Mouse (Mus musculus) gastrocnemius, postnatal 14 days (tissue): Measurements from ENCODE around the gene Dpy19l3. TPM values are rescaled to one million over a fixed set of nuclear protein-coding genes. Genes with fewer than 3 reads are reported as not detected.

Experiments used
- DNase-seq: peaks from one replicate; pipeline ENCODE4 v3.0.0; 2021; ENCODE audit warnings: mixed read lengths
- intact Hi-C: fragments of 180-260 bp; cut with DNase I; formaldehyde crosslinking; loops from one replicate; pipeline ENCODE4 v1.15.1; 2025; ENCODE audit warnings: low total_unique reads
- total RNA-seq, 2 experiments: library from RNA; stranded (reverse); gene quantifications; 2 replicates each; pipeline ENCODE4 v1.2.3; 2021

The Dpy19l3 gene
- total RNA-seq, 2 experiments from 2014 or later: 7.1 to 9.0 TPM

DNA sequence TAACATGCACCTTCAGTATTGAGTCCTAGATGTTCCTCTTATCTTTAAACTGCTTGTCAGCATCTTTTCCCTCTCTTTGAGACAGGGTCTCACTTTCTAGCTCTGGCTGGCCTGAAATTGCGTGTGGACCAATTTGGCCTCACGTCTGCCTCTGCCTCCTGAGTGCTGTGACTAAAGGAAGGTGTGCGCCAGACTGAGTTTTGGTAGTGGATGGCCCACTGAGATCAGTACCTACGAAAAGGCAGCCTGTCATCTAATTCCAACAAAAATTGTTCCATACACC lies 573 bp upstream of the Dpy19l3 start:
- intact Hi-C loops: no loop called here
- no peak for DNase-seq

DNA sequence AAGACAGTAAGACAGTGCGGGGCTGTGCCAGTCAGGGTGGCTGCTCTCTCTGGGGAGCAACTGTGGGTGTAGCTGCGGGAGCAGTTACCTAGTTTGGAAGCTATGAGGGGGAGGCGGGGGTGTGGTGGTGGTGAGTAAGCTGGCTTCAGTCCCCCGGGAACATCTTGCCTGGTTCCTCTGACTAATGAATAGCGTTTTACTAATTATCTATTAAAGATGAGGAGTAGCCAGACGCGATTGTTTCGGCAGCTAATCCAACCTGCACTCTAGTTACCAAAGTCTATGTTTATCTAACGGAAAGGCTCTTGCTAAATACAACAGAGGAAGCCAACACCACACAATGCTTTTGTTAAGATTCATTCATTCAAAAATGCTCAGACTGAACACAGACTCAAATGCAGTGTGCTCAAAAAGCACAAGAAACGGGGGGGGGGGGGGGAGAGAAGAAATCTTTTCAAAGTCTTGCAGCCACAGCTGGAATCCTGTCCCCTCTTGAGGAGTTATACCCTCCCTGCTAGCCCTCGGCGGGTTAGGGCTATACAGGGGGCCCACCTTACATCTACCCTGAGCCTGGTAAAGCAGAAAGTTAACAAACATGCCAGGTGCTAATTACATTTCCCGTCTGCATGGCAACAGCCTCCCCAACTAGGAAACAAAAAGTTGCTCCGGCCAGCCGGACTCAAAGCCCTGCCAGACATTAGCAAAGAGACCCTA lies 778 bp downstream of the Dpy19l3 start:
- intact Hi-C loops: no loop called here
- DNase-seq: no peak

DNA sequence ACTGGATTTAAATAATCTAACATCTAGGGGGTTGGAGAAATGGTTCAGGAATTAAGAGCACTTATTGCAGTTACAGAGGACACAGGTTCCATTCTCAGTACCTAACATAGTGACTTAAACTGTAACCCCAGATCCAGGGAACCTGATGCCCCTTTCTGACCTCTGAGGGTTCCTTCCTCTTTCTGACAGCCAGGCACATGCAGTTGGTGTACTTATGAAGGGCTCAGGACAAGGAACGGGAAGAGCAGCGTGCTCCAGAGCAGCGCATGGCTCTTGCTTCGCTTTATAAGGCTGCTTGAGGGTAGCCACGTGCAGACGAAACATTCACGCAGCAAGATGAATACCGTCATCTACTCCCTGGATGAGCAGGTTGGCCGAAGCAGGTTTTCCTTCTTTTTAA lies 3.4 kb downstream of the Dpy19l3 start:
- intact Hi-C loops: no loop called here
- DNase-seq: no peak

DNA sequence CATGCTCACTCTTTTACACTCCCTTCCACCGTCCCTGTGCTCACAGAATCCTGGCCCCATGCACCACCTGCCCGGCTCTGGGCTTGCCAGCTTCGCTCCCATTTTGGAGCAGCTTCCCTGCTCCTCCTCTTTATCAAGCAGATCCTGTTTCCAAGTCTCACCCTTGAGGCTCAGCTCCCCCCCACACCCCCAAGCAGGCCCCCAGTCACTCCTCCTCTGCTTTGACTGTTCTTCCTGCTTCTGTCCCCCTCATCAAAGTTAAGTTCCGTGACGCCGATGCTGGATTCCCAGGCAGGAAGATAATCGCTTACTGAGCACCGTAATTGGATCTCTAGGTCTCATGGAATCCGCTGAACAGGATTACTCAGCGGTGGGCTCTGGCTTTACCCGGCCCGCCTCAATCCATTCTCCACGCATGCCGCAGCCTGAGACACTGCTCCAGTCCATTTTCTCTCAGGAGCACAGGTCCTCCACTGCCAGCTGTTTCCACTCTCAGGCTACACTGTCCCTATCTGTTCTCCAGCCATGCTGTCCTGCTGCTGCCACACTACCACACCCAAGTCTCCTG lies 6.8 kb downstream of the Dpy19l3 start:
- intact Hi-C loops: no loop called here

DNA sequence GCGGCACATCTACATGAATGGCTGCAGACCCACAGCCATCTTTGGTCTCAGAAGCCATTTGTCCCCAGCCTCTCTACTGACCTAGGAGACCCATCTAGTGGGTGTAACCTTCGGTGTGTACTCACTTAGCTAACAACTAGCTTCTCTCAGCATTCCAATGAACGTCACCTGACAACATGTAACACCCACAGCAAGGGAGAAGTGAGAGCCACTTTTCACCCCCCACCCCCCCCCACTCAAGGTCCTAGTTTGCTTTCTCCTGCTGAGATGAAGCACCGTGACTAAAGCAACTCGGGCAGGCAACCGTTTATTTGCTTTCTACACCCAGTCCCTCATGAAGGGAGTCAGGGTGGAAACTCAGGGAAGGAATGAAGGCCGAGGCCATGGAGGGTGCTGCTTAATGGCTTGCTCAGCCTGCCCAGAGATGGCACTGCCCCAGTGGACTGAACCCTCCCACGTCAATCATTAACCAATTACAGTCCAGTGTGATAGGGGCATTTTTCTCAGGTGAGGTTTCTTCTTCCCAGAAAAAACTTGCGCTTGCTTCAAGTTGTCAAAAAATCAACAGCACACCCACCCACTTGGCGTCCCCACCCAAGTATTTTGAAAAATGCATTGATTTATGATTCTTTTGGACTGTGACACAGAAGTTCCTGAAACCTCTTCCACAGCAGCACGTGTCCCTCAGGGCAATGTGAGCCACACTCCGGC lies 7.4 kb downstream of the Dpy19l3 start:
- DNase-seq: no peak
- intact Hi-C loops: no loop called here

More for the DNA sequence above, 6.8 kb downstream of the Dpy19l3 start:
- no peak for DNase-seq

DNA sequence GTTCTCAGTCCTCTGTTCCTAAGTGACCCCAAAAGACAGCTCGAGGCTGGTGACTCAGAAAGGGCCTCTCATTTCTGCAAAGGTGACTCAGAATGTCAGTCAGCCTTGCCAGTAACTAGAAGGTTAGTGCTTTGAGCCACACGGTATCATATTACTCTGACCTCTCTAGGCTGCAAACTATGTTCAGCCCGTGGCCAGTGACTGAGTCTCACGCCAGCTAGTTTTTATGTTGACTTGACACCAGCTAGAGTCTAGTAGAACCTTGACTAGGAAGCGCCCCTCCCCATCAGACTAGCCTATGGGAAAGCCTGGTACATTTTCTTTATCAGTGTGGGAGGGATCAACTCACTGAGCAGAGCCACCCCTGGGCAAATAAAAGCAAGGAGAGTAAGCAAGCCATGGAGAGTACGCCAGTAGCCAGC lies 9.0 kb downstream of the Dpy19l3 start:
- intact Hi-C loops: no loop called here
- DNase-seq: no peak

DNA sequence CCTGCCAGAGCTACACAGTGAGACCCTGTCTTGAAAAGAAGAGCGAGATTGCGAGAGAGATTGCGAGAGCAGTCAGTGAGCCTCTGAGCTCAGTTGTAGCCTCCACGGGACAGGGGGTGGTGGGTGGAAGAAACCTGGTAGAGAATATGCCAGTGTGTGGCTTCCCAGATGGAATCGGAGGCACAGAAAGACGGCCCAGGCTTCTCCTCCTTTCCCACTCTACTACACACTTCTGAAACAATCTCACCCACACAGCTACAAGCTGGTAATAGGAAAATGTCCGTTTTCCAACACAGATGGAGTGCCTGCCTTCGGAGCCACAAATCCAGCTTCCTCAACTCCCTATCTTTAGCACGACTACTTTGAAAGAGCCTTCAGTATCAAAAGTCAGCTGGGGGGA lies 9.5 kb downstream of the Dpy19l3 start:
- intact Hi-C loops: no loop called here
- DNase-seq: no peak

DNA sequence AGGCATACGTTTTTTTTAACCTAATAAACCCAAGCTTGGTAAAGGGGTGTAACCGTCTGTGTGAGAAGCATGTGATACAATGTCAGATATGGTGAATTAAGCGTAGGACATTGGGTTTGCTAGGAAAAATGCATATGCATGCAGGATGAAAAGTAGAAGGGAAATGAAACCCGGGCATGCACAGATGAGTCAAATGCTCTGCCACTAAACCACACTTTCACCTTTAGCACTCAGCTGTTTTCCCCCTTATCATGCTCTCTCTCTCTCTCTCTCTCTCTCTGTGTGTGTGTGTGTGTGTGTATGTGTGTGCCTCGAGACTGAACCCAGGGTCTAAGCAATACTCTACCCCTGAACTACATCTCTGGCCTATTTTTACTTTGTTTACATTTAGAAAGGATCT lies 11.9 kb downstream of the Dpy19l3 start:
- intact Hi-C loops: no loop called here
- no peak for DNase-seq

DNA sequence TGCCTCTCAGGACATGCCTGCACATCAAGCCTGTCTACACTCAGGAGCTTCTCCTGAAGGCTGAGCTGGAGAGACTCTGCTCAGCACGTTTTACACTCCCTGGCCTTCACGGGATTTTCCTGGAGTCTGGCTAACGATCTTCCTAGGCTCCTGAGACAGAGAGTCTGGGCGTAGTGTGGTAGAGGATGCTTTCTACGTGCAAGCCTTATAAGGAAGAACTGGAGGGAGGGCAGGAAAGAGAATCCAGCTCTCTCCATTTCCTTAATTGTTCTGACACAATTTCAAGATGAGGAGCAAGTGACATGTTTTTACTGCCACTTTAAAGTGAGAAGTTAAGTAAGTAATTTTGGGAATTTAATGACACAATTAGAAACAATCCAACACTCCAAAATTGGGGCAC lies 12.4 kb downstream of the Dpy19l3 start:
- intact Hi-C loops: loop anchor here (1.0 kb wide), 1 partner anchor 57 kb away; no protein-coding TSS in a partner anchor
- DNase-seq: no peak

DNA sequence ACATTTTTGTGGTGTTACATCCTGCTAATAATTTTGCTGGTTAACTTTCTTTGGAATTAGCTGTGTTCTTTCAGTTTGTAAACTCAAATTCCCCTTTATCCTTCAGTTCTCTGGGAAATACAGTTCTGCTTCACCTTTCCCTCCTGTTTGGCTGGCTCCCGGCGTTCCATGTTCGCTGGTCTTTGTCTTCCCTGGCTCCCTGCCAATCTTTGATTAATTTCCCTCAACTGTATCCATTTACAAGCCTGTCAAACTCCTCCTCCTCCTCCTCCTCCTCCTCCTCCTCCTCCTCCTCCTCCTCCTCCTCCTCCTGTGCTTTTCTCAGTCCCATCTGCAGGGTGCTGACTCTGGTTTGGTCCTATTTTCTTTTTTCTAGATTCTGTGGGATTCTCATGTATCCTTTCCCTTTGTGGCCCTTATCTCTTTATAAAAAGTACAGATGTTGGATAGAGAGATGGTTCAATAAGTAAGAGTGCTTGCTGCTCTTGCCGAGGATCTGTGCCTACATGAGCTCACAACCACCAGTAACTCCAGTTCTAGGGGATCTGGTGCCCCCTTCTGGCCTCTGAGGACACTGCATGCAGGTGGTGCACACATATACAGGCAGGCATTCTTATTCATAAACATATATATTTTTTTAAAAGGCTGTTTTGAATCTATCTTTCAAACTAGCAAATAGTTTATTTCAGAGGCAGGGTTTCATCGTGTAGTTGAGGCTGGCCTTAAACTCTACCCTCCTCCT lies 13.6 kb downstream of the Dpy19l3 start:
- intact Hi-C loops: loop anchor here (1.0 kb wide), 1 partner anchor 55 kb away; no protein-coding TSS in a partner anchor
- peak; percentile 47 for DNase-seq

DNA sequence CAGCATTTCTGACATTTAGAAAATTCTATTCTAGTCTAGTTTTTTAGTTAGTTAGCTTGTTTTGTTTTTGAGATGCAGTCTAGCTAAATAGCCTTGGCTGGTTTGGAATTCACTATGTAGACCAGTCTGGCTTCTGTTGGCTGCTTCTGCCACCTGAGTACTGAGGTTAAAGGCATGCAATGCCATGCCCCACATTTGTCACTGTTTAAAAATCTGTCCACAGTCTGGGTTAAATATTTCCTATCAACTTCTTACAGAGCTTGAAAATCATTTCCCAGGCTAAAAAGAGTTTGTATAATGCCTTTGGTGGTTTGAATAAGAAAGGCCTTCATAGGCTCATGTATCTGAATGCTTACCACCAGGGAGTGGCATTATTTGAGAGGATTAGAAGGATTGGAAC lies 15.4 kb downstream of the Dpy19l3 start:
- intact Hi-C loops: no loop called here
- no peak for DNase-seq

DNA sequence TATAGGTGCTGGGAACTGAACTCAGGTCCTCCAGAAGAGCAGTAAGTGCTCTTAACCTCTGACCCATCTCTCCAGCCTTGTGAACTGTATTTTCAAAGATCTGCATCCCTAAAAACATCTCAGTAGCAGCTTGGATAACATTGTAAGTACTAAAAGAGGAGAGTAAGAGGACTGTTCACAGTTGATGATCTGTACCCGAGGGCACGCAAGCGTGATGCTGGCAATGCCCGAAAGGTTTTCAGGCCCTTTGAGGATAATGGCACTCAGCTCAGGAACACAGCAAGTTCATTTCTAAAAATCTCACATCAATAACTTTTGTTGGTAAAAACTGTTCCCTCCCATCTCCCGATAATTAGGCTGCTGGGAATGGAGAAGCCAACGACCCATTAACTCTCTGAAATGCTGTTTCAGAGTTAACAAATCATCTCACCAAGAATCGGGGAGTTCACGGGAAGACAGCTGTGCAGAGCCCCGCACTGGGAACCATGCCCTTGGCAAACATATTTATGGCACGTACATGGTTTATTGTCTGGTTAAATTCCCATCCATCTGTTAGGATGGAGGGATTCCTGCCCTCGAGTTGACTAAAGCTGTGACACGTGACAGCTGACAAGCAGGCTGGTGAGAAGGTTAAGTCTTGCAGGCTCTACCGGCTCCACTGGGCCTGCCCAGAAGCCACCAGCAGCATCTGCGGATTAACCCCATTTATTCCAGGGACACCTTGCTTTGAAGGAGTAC lies 20.8 kb downstream of the Dpy19l3 start:
- DNase-seq: no peak
- intact Hi-C loops: no loop called here

DNA sequence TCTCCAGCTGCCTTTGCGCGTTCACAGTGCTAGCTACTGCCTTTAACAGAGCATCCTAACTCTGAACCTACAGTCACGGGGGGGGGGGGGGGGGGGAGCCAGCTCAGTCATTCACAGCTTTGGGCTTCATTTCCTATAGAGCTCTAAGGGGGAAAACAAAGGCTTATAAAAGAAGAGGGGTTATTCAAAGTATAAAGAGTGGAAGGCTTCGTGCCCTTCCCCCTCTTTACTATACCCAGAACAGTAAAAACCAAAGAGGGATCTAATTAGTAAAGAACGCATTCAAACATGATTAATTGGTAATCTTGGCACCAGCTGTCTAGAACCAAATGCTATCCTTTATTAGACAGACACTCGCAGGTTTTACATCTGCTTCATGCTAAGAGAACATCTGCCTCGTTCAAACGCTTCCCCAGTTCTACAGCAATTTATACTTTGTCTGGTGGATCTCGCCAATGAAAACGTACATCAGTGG lies 21.6 kb downstream of the Dpy19l3 start:
- DNase-seq: no peak
- intact Hi-C loops: no loop called here

DNA sequence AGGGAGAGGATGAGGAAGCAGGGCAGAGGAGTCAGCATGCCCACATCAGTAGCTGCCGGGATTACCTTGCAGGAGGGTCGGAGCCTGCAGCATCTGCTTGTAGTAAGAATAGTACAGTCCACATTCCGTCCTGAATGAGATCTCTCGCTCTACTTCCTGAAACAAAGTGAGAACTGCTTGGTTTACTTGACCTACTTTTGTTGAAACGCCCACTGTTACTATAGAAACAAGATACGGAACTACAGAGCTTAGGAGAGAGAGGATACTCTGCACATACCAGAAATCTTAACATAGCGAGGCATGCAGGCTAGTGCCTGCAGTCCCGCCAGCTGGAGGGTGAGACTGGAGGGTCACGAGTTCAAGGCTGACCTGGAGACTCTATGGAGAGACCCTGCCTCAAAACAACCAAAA lies 24.6 kb downstream of the Dpy19l3 start:
- no peak for DNase-seq
- intact Hi-C loops: no loop called here

DNA sequence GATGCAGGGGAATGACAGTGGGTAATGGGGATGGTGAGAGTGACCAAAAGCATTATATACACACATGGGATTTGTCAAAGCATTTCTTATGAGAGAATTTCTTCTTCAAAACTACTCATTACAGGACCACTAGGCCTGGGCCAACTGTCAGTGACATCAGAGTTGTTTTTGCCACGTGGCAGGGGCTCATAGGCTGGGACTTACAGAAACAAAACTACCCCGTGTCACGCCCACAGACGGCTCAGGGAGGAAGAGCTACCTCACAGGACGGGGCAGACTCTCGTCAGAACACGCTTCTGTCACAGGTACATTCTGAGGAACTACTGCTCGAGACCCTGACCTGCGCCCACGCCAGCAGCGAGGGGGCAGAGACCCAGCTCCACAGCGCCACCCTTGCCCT lies 25.9 kb downstream of the Dpy19l3 start:
- DNase-seq: no peak
- intact Hi-C loops: no loop called here

DNA sequence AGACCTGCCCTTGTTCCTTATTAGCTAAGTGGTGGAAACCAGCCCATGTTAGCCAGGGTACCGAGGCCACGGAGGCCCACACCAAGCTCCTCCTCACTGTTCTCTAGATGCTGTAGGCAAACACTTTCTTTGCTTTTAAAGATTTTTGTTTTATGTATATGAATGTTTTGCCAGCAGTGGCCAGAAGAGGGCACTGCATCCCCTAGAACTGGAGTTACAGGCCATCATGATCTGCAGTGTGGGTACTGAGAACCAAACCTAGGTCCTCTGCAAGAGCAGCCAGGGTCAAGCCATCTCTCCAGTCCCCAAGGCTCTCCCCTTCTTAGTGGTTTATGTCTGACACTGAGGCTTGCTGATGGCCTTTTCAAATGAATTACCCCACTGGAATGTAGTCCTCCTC lies 31.2 kb downstream of the Dpy19l3 start:
- intact Hi-C loops: no loop called here
- DNase-seq: no peak

DNA sequence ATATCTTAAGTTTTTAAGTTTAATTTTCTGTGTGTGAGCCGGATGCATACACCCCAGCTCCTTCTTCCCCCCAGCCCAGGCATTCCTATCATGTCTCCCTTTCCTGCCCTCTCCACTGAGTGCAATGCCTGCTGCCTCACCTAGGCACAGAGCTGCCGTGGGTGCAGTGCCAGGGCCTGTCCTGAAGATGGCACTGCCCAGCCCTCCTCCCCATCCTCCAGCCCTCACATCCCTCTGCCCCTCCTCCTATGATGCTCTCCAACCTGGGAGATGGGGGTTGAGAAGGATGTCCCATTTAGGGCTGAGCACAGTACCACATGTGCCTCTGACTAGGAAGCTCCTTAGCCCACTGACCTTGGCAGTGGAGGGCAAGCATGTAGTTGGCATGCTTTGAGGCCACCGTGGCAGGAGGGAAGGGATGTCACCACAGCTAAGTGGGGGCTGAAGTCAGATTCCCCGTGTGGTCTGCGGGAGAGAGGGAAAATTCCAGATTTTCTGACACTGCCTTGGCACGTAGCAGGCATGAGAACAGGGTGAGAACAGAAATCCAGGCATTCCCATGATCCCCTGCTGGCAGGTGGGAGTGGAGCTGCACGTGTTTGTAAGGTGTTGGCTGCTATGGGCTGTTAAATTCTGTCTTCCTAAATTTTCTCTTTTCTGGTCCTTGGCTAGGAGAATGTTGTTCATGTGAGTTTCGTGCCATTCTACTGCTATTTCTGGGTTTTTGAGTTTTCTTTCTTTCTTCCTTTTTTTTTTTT lies 35.7 kb downstream of the Dpy19l3 start:
- intact Hi-C loops: no loop called here
- no peak for DNase-seq

DNA sequence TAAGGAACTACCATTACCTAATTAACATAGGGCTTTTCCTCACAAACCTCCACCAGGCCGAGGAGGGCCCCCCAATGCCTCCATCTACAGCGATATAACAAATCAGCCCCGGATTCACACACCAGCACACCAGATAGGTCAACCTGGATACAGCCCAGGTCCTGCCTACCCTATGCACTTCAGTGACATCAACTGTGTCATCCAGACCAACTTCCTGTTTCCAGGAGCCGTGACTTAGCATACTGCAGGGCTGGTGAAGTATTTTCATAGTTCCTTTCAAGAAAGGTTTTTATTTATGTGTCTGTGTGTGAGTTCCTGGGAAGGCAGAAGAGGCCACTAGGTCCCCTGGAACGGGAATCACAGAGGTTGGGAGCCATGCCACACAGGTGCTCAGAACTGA lies 43.9 kb downstream of the Dpy19l3 start:
- intact Hi-C loops: no loop called here
- DNase-seq: no peak

DNA sequence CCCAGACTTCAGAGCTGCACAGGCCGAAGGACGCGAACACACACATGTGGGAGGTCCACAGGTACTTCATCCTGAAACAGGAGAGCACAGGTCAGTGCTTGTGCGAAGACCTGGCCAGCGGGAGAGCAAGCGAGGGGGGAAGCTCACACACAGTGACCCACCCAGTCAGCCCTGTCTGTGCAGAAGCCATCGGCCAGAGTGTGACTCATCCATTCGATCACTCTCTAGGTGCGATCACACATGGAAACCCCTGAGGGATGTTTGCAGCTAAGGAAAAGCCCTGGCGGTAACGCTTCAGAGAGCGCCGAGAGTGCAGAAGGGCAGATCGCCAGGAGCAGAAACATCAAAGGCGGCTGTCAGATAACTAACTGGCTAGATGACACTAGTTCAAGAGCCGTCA lies 46.2 kb downstream of the Dpy19l3 start:
- no peak for DNase-seq
- intact Hi-C loops: no loop called here
